ENCODE assay signal across 19 mouse cellular contexts in genomic region chr13:53338877-53339534, GRCm38 (mm10). TPM values are rescaled to one million over a fixed set of nuclear protein-coding genes. Genes with fewer than 3 reads are reported as not detected.
DNase-seq lines count a peak whose midpoint lies in the region; ATAC-seq and TF ChIP-seq lines count a peak whose summit lies in the region.
"Had no signal": no experiment of that assay in that cellular context is flagged by ENCODE, and none has a peak within 500 bp of the region (broad histone marks: within the 10 kb centered on the region; RNA-seq: fewer than 3 reads in every experiment).

No protein-coding gene starts in this region.

- H3K9me3 ChIP-seq in forebrain, postnatal 0 days (ENCODE audit: low read length): no peaks in the 10 kb centered on the region
- H3K9me3 ChIP-seq in forebrain, embryonic 13.5 days (replicated peaks): no peaks in the 10 kb centered on the region
- no peaks in the 10 kb centered on the region for H3K9me3 ChIP-seq in neural tube, embryonic 13.5 days
- H3K9me3 ChIP-seq in heart, postnatal 0 days (replicated peaks; ENCODE audit: control insufficient read depth, low read length): no peaks in the 10 kb centered on the region
- H3K9me3 ChIP-seq: embryonic facial prominence, embryonic 12.5 days; forebrain, embryonic 12.5 days had no signal

- no peak overlapping the region for H3K4me2 ChIP-seq in forebrain, postnatal 0 days (ENCODE audit: low read depth)
- no peak overlapping the region for H3K4me2 ChIP-seq in forebrain, embryonic 13.5 days
- H3K4me2 ChIP-seq in neural tube, embryonic 13.5 days: no peak overlapping the region
- no peak overlapping the region for H3K4me2 ChIP-seq in heart, postnatal 0 days (ENCODE audit: low read depth, low read length)
- H3K4me2 ChIP-seq: embryonic facial prominence, embryonic 12.5 days; forebrain, embryonic 12.5 days; midbrain, embryonic 11.5 days had no signal

- no peak for TF ChIP-seq CTCF in forebrain, postnatal 0 days (IDR thresholded peaks at IDR 0.05; ENCODE audit: low read depth)
- no peak for TF ChIP-seq CTCF in heart, postnatal 0 days (IDR thresholded peaks at IDR 0.05; ENCODE audit: low read depth)

- H3K27ac ChIP-seq in forebrain, postnatal 0 days (ENCODE audit: low read depth, low read length): no peak overlapping the region
- no peak overlapping the region for H3K27ac ChIP-seq in forebrain, embryonic 13.5 days
- no peak overlapping the region for H3K27ac ChIP-seq in neural tube, embryonic 13.5 days (replicated peaks)
- H3K27ac ChIP-seq in heart, postnatal 0 days (ENCODE audit: low read depth): no peak overlapping the region
- H3K27ac ChIP-seq: embryonic facial prominence, embryonic 12.5 days; forebrain, embryonic 12.5 days had no signal

- ATAC-seq in forebrain, postnatal 0 days: peak; percentile 61
- no peak for ATAC-seq in forebrain, embryonic 13.5 days
- ATAC-seq in neural tube, embryonic 13.5 days (ENCODE audit: low read depth): no peak
- ATAC-seq in heart, postnatal 0 days (ENCODE audit: insufficient read depth, low read depth): no peak

- no peak overlapping the region for H3K9ac ChIP-seq in forebrain, postnatal 0 days
- no peak overlapping the region for H3K9ac ChIP-seq in forebrain, embryonic 13.5 days
- H3K9ac ChIP-seq in neural tube, embryonic 13.5 days: peak overlapping the region; percentile 1; the same call in 1 of the 2 replicates
- no peak overlapping the region for H3K9ac ChIP-seq in heart, postnatal 0 days (replicated peaks; ENCODE audit: low read depth, low read length)
- H3K9ac ChIP-seq: embryonic facial prominence, embryonic 12.5 days; forebrain, embryonic 12.5 days had no signal

- TF ChIP-seq EP300 in heart, postnatal 0 days (IDR thresholded peaks at IDR 0.05; ENCODE audit: low read depth): no peak

- no peaks in the 10 kb centered on the region for H3K4me1 ChIP-seq in forebrain, postnatal 0 days (ENCODE audit: insufficient read depth)
- H3K4me1 ChIP-seq in forebrain, embryonic 13.5 days: no peaks in the 10 kb centered on the region
- no peaks in the 10 kb centered on the region for H3K4me1 ChIP-seq in neural tube, embryonic 13.5 days (replicated peaks)
- H3K4me1 ChIP-seq in heart, postnatal 0 days (ENCODE audit: control insufficient read depth, insufficient read depth): no peaks in the 10 kb centered on the region; the same call in 1 of the 2 replicates
- H3K4me1 ChIP-seq: embryonic facial prominence, embryonic 12.5 days; forebrain, embryonic 12.5 days had no signal

- H3K27me3 ChIP-seq in forebrain, postnatal 0 days (ENCODE audit: insufficient read depth, low read length): no peaks in the 10 kb centered on the region
- no peaks in the 10 kb centered on the region for H3K27me3 ChIP-seq in forebrain, embryonic 13.5 days
- H3K27me3 ChIP-seq in neural tube, embryonic 13.5 days: no peaks in the 10 kb centered on the region
- no peaks in the 10 kb centered on the region for H3K27me3 ChIP-seq in heart, postnatal 0 days (ENCODE audit: control insufficient read depth, insufficient read depth, low read length)
- H3K27me3 ChIP-seq: embryonic facial prominence, embryonic 12.5 days; forebrain, embryonic 12.5 days had no signal

- peak; percentile 55 for DNase-seq in forebrain, postnatal 0 days
- DNase-seq in neural tube, embryonic 10.5 days (ENCODE audit: extremely low spot score, low spot score): no peak
- peak; percentile 34 for DNase-seq in heart, postnatal 0 days (ENCODE audit: low spot score)
- peak; percentile 41 for DNase-seq in skeletal muscle tissue, adult 2 months (ENCODE audit: low read depth, low spot score)
- DNase-seq in layer of hippocampus, adult 11-12 months (ENCODE audit: low spot score): no peak
- DNase-seq: cerebellum, adult 11-12 months; gastrocnemius, postnatal 25 days; kidney, adult 11 months; kidney, postnatal 25 days; lung, adult 2 months; lung, postnatal 4 days; right cerebral cortex, postnatal 14 days; thymus, postnatal 14 days had no signal

- H3K4me3 ChIP-seq in forebrain, postnatal 0 days (ENCODE audit: low read depth, low read length): no peak overlapping the region
- no peak overlapping the region for H3K4me3 ChIP-seq in forebrain, embryonic 13.5 days
- H3K4me3 ChIP-seq in neural tube, embryonic 13.5 days: no peak overlapping the region
- H3K4me3 ChIP-seq in heart, postnatal 0 days (ENCODE audit: low read depth, low read length): no peak overlapping the region
- H3K4me3 ChIP-seq: embryonic facial prominence, embryonic 12.5 days; forebrain, embryonic 12.5 days had no signal

- WGBS in forebrain, postnatal 0 days: 88% methylated on average over 7 of the region's 7 CpGs
- WGBS in forebrain, embryonic 13.5 days: 95% methylated on average over 7 of the region's 7 CpGs
- 93% methylated on average over 7 of the region's 7 CpGs for WGBS in neural tube, embryonic 13.5 days
- WGBS in heart, postnatal 0 days: 70% methylated on average over 7 of the region's 7 CpGs

- H3K36me3 ChIP-seq in forebrain, postnatal 0 days (ENCODE audit: insufficient read depth): peaks cover 84% of the 10 kb centered on the region
- H3K36me3 ChIP-seq in forebrain, embryonic 13.5 days (ENCODE audit: poor library complexity, severe bottlenecking): peaks cover 91% of the 10 kb centered on the region
- peaks cover 96% of the 10 kb centered on the region for H3K36me3 ChIP-seq in neural tube, embryonic 13.5 days
- H3K36me3 ChIP-seq in heart, postnatal 0 days (replicated peaks; ENCODE audit: control insufficient read depth, insufficient read depth, low read length): peaks cover 63% of the 10 kb centered on the region

RNA-seq across cellular contexts. Expression of gene Sptlc1, which starts 38.2 kb away (rescaled TPM):
- 28.6 and 29.7 TPM in 2 replicates for total RNA-seq in forebrain, postnatal 0 days (2014; rRNA removed)
- polyA plus RNA-seq in forebrain, postnatal 0 days (2015; fragmentation: Nextera tagmentation; extraction: Ambion mirVana): 21.7 and 22.9 TPM in 2 replicates
- polyA plus RNA-seq in forebrain, embryonic 13.5 days (2015; fragmentation: Nextera tagmentation; extraction: Ambion mirVana): 28.0 and 30.0 TPM in 2 replicates
- polyA plus RNA-seq in neural tube, embryonic 13.5 days (2015; fragmentation: Nextera tagmentation; extraction: Ambion mirVana): 30.2 and 30.7 TPM in 2 replicates
- 19.6 and 23.9 TPM in 2 replicates for total RNA-seq in heart, postnatal 0 days (2014; rRNA removed; ENCODE audit: low replicate concordance)
- 13.9 and 14.0 TPM in 2 replicates for polyA plus RNA-seq in heart, postnatal 0 days (2015; fragmentation: Nextera tagmentation; extraction: Ambion mirVana)

RNA-seq across cellular contexts. Expression of gene Ror2, which starts 53.1 kb away (rescaled TPM):
- 2.5 and 5.3 TPM in 2 replicates for total RNA-seq in forebrain, postnatal 0 days (2014; rRNA removed)
- polyA plus RNA-seq in forebrain, postnatal 0 days (2015; fragmentation: Nextera tagmentation; extraction: Ambion mirVana): 1.8 and 2.4 TPM in 2 replicates
- polyA plus RNA-seq in forebrain, embryonic 13.5 days (2015; fragmentation: Nextera tagmentation; extraction: Ambion mirVana): 5.8 and 6.5 TPM in 2 replicates
- polyA plus RNA-seq in neural tube, embryonic 13.5 days (2015; fragmentation: Nextera tagmentation; extraction: Ambion mirVana): 5.3 and 5.4 TPM in 2 replicates
- total RNA-seq in heart, postnatal 0 days (2014; rRNA removed; ENCODE audit: low replicate concordance): 19.1 and 38.6 TPM in 2 replicates
- 5.8 and 6.6 TPM in 2 replicates for polyA plus RNA-seq in heart, postnatal 0 days (2015; fragmentation: Nextera tagmentation; extraction: Ambion mirVana)
- total RNA-seq: liver, adult 2 months had no signal

Comparison
In these comparisons a context has a peak if more than half of its experiments do, and no peak if none do; other contexts are left out.
1. DNase-seq: peak in forebrain, postnatal 0 days (single experiment), heart, postnatal 0 days (single experiment) and skeletal muscle tissue, adult 2 months (single experiment); none in neural tube, embryonic 10.5 days (single experiment) and layer of hippocampus, adult 11-12 months (single experiment).